Mouse (Mus musculus) frontal cortex, postnatal 10 days (tissue): ENCODE measurements at regions not wholly inside any gene's neighbourhood (a gene's known extent, or its start where the extent isn't known, plus 50 kb on each side); places are given as distances from the start of the nearest gene placed in this dataset.
"Not testable (repeated sequence)": the region's sequence is repeated elsewhere in the genome, so short reads cannot be mapped to it uniquely, and the experiment has no call there.

Experiments
- DNase-seq, 2 experiments: peaks; one replicate each; pipeline ENCODE4 v3.0.0; 2022; ENCODE audit warnings: low spot score in 2 of 2, mixed read lengths in 1 of 2

DNA sequence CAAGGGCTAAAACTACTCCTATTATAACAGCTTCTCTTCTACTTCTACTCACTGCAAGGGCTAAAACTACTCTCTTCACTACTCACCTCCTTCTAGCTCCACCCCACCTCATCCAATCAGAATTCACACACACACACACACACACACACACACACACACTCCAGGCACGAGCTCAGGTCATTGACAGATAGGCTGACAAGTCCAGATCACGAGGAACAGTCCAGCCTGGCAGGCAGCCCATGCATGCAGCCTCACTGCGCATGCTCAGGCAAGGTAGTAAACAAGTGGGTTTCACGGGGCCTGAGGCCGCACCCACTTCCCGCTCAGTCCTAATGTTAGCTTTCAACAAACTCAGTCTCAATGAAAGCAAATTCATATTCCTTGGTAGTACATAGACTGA, 229.6 kb upstream of the Pld5 start:
- not testable (repeated sequence) for DNase-seq

GRCm38 (mm10) chr1:176499010-176499650, 224.0 kb upstream of the Pld5 start:
- no peak for DNase-seq

- no peak for DNase-seq
Observed at GRCm38 (mm10) chr1:176468560-176468959, 193.4 kb upstream of the Pld5 start.

DNA sequence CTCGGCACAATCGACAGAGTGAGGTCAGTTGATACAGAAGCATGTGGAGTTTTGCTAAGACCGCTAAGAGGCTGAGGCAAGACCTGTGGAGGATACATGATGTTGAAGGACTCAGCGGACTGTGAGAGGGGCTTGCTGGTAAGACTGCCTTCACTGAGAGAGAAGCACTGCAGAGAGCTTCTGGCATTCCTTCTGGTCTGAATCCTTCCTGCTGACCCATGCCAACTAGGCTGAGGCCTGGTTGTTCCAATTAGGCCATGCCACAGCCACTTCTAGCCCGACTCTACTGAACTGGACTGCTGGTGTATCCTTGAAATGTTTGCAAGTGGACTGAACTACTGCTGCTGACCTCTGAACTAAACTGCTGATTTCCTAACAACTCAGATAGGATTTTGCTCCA, 187.0 kb upstream of the Pld5 start:
- no peak for DNase-seq

DNA sequence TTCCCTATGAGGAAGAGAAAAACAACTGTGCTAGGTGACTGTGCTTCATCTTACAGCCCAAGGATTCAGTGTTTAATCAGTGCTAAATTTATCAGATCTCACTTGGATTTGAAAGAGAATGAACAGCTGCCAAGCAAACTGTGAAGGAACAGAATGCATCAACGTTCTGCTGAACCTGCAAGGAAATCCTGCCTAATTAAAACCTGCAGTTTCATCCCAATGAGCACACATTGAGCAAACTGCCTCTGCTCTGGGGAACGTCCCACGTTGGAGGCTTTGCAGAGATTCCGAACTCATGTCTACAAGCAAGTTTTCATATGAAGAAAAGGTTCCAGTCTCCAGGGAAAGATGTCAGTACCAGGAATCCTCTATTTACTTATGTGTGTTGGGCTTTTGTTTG, 171.6 kb upstream of the Pld5 start:
- DNase-seq, result no peak

DNA sequence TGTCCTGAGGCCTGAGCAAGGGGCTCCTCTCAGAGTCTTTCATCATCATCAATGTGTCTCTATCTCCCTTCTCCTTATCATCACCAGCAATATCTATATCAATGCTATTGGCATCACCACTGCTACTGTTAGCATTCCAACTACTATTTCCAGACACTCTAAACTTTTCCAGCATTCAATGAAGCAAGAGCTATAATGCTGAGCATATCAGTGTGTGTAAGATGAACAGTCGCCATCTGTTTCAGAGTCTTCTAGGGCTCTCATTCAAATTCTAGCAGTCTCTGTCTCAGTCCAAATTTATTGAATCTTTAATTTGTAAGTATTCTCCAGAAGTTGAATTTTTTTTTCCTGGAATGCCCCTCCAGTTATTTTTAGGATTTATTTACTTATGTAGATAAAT, 168.6 kb upstream of the Pld5 start:
- no peak for DNase-seq

GRCm38 (mm10) chr1:176440254-176440653, 165.1 kb upstream of the Pld5 start:
- DNase-seq, result no peak

DNA sequence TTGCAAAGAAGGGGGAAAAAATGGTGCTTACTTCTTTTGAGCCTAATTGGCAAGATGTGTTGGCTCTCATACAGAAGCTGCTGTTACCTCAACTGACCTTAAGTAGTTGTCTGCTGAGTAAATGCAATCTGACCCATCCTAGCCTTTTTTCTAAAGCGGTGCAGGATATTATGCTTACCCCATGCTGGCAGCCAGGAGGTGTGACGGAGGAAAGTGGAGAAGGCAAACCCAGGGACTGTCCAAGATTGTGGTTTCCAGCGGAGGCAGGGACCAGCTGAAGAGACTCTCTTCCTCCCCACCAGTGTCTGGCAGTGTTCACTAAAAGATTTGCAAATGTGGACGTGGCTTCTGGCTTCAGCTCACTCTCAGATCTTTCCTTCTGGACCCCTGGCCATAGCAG, 152.7 kb upstream of the Pld5 start:
- no peak for DNase-seq

- no peak for DNase-seq
Observed at GRCm38 (mm10) chr1:176427046-176427445, 151.9 kb upstream of the Pld5 start.

GRCm38 (mm10) chr1:176417251-176417650, 142.1 kb upstream of the Pld5 start:
- DNase-seq, result no peak

GRCm38 (mm10) chr1:176404128-176404527, 129.0 kb upstream of the Pld5 start:
- DNase-seq, result no peak

GRCm38 (mm10) chr1:176379645-176380044, 104.5 kb upstream of the Pld5 start:
- DNase-seq, result no peak

DNA sequence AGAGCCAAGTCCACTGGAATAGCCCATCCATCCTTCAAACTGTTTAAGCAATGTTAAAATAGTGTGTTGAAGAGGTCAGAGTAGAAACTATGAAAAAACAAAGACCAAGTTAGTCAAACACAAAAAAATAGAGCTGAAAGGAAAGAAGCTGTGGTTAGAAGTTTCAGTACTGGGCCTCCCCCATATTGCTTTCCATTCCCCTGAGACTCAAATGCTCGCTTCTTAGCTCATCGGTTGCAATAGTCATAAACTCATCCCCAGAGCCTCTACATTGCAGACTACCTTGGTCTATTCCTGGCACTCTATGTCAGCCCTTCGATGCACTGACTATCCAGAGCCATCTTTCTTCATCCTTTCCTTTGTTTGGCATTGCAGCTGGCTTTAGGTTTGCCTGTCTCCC, 91.8 kb upstream of the Pld5 start:
- no peak for DNase-seq

DNA sequence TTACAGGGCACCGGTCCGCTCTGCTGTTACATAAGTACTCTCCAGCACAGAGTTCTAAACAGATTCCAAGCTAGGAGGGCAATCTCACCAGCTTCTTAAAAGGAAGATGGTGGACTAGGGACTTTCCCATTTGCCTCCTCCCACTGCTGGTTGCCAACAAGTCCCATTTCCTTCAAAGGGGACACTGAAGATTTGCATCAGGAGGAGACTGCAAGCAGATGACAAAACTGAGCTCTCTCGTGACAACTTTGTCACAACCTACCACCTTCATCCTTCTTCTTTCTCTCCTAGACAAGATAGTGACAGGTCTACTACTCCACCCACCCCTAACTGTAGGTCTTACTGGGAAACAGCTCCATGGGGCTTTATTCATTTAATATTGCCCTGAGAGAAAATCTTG, 85.8 kb upstream of the Pld5 start:
- DNase-seq, result no peak

DNA sequence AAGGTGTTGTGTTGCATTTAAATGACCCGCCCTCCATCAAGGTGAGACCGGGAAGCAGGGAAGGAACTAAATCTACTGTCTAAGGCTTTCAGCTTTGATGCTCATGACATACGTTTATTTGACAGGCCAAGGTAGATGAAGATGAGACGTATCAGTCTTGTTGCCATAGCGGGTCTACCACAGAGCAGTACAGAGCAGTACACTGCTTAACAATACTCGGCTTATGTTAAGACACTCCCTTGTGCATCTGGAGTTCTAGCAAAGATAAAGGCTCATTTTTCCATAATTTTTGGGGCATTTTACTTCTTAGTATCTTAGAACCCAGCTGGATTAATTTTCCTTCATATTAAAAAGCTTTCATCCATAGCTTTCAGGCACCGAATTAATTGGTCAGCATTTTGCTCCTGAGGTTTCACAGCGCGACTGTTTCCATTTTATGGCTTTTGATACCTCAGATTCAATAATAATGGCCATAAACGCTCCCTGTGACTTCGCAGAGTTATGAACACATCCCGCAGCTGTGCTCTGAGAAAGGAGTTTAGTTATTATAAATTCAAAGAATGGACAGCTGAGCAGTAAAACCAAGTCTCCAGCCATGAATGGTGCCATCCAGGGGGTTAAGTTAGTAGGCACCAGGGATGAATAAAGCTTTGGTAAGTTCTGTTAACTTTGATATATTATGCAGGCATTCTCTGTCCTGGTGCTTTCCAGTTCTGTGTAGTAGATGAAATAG, 85.0 kb upstream of the Pld5 start:
- no peak for DNase-seq

GRCm38 (mm10) chr1:176355342-176355741, 80.2 kb upstream of the Pld5 start:
- DNase-seq, result peak; percentile 10 to 19

GRCm38 (mm10) chr1:176354898-176355297, 79.8 kb upstream of the Pld5 start:
- DNase-seq, result no peak

- DNase-seq, result no peak
Observed at GRCm38 (mm10) chr1:176352706-176353105, 77.6 kb upstream of the Pld5 start.

GRCm38 (mm10) chr1:176349909-176350495, 74.9 kb upstream of the Pld5 start:
- no peak for DNase-seq

DNA sequence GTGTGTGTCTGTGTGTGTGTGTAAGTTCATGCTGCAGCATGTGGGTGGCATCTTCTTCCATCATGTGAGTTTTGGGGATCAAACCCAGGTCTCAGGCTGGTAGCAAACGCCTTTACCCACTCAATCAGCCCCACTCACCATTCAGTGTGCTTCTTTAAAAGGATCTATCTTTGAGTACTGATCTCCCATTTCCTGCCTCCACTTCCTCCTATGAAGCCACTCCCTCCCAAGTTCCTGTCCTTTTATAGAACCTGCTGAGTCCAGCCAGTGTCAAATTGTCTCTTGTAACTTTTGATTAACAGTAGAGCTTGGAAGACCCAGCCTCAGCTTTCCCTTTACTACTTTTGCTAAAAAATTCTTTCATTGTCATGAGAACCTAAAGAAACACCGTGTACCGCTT, 73.0 kb upstream of the Pld5 start:
- DNase-seq, result no peak

- no peak for DNase-seq
Observed at GRCm38 (mm10) chr1:176331344-176331743, 56.2 kb upstream of the Pld5 start.
